Mouse (Mus musculus) heart, postnatal 0 days (tissue): ENCODE results near the gene Tmem192. TPM values are rescaled to one million over a fixed set of nuclear protein-coding genes. Genes with fewer than 3 reads are reported as not detected.

Source experiments
- ATAC-seq: fragments of 200-750 bp; cut with Nextera tagmentation; 2 replicates; pipeline ENCODE4 v1.8.0; 2017; ENCODE audit warnings: low read depth, moderate number of reproducible peaks, moderate library complexity; ENCODE audit not compliant: insufficient read depth
- DNase-seq: peaks from one replicate; pipeline ENCODE4 v3.0.0-alpha.2; 2016; ENCODE audit warnings: low spot score
- H3K27ac ChIP-seq: fragments of 300-500 bp; sonication (generic); 2 replicates; pipeline ENCODE4 v1.5.1; 2014; ENCODE audit warnings: low read depth, mild to moderate bottlenecking
- H3K27me3 ChIP-seq: fragments of 300-500 bp; sonication (generic); 2 replicates; pipeline ENCODE4 v1.6.1; 2014; ENCODE audit warnings: low read length, mixed read lengths; ENCODE audit not compliant: control insufficient read depth, insufficient read depth
- H3K36me3 ChIP-seq: fragments of 300-500 bp; sonication (generic); replicated peaks from 2 replicates; pipeline ENCODE4 v1.6.1; 2014; ENCODE audit warnings: low read length, mixed read lengths; ENCODE audit not compliant: control insufficient read depth, insufficient read depth
- H3K4me1 ChIP-seq: fragments of 300-500 bp; sonication (generic); 2 replicates; pipeline ENCODE4 v1.6.1; 2014; ENCODE audit warnings: antibody characterized with exemption; ENCODE audit not compliant: control insufficient read depth, insufficient read depth
- H3K4me2 ChIP-seq: fragments of 300-500 bp; sonication (generic); 2 replicates; pipeline ENCODE4 v1.6.1; 2014; ENCODE audit warnings: low read depth, mild to moderate bottlenecking, low read length, moderate library complexity
- H3K4me3 ChIP-seq: fragments of 300-500 bp; sonication (generic); 2 replicates; pipeline ENCODE4 v1.5.1; 2014; ENCODE audit warnings: low read depth, low read length
- H3K9ac ChIP-seq: fragments of 300-500 bp; sonication (generic); replicated peaks from 2 replicates; pipeline ENCODE4 v1.6.1; 2014; ENCODE audit warnings: low read depth, low read length, mixed read lengths
- H3K9me3 ChIP-seq: fragments of 300-500 bp; sonication (generic); replicated peaks from 2 replicates; pipeline ENCODE4 v1.6.1; 2016; ENCODE audit warnings: low read length; ENCODE audit not compliant: control insufficient read depth
- CTCF ChIP-seq: IDR thresholded peaks from 2 replicates; pipeline ENCODE4 v1.5.1; 2016; ENCODE audit warnings: antibody characterized with exemption, control low read depth, low read depth
- EP300 ChIP-seq: IDR thresholded peaks from 2 replicates; pipeline ENCODE4 v1.6.1; 2016; ENCODE audit warnings: antibody characterized with exemption, low read depth
- WGBS: fragments of 180-500 bp; shearing (Covaris S2); extraction: QIAGEN DNeasy Blood & Tissue Kit; methylation state at CpG from one replicate; pipeline ENCODE4 v1.1.7; 2014; 5-methylcytosine and 5-hydroxymethylcytosine counted together
- polyA plus RNA-seq: library from polyadenylated mRNA; unstranded; fragments of >200 nt; fragmentation: Nextera tagmentation; extraction: Ambion mirVana; gene quantifications from 2 replicates; pipeline ENCODE4 v1.2.1, GENCODE M21; 2015
- total RNA-seq: library from RNA; depleted of rRNA; stranded (reverse); fragments of >200 nt; gene quantifications from 2 replicates; pipeline ENCODE4 v1.2.3, GENCODE M21; 2014; ENCODE audit warnings: low replicate concordance; rRNA removed

Tmem192 gene
- 14.3 and 97.7 TPM in 2 replicates for total RNA-seq
- 37.2 TPM in 2 replicates for polyA plus RNA-seq

DNA sequence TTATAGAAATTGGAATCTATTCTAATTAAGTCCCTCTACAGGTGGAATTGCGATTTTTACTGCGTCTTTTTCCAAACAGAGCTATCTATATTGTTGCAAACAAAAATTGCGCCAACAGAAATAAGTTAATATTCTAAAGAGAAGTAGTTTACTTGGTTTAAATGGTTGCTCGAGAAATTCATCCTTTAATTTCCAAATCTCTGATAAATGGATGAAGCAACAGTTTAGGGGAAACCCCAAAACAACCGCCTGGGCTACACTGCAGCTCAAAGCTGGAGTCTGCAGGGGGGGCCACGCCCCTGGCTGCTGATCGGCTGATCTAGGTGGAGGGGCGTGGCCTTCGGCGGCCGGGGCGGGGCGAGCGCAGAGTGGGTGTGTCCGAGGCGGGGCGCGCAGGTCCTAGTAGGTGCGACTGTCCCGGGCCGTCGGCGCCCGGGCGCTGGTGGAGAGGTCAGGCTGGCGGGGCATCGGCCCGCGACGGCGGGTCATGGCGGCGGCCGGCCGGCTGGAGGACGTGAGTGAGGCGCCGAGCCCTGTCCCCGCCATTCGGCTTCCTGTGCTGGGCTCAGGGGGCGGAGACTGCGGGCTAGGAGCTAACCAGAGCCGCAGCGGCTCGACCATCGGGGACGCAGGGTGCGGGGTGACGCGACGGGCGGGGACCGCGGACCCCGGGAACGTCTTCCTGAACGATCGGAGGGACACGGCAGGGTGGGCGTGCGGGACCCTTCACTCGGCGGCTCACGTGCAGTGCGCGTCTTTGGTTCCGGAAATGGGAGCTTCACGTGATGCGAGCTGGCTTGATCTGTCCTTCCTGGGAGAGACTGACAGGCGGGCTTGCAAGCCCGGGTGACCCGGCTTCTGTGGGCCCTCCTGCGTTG is at the start of gene Tmem192:
Gene Tmem192 (plus strand): TSS at position 366 of the 878 bp plus-strand sequence.
- no peaks in the 10 kb centered on the region for H3K36me3 ChIP-seq
- peak; percentile 97 for ATAC-seq
- DNase-seq, result peak; percentile 88
- WGBS, result 2% methylated on average over 70 of the region's 73 CpGs
- H3K4me3 ChIP-seq, result peak within 1 kb of the TSS; percentile 74
- TF ChIP-seq CTCF (no peak), EP300 (no peak)
- peak within 1 kb of the TSS; percentile 88 for H3K27ac ChIP-seq
- H3K9ac ChIP-seq, result peak within 1 kb of the TSS; percentile 68
- 0 out of 2 replicates have a peak, but pooled peaks cover 5% of the 10 kb centered on the region for H3K27me3 ChIP-seq
- no peaks in the 10 kb centered on the region for H3K9me3 ChIP-seq
- peak within 1 kb of the TSS; percentile 64 for H3K4me2 ChIP-seq
- no peaks in the 10 kb centered on the region for H3K4me1 ChIP-seq

- Histone ChIP-seq H3K27ac (no peak overlapping the region), H3K36me3 (no peaks in the 10 kb centered on the region), H3K4me2 (no peak overlapping the region), H3K4me1 (no peaks in the 10 kb centered on the region), H3K9ac (no peak overlapping the region), H3K9me3 (no peaks in the 10 kb centered on the region), H3K4me3 (no peak overlapping the region), H3K27me3 (no peaks in the 10 kb centered on the region)
- 21% methylated on average over 4 of the region's 4 CpGs for WGBS
- TF ChIP-seq CTCF, result no peak
- TF ChIP-seq EP300, result no peak
- no peak for ATAC-seq
- DNase-seq, result no peak
Measured at GRCm38 (mm10) chr8:64898710-64899109, 48.3 kb upstream of the Tmem192 start.

- WGBS, result 92% methylated on average over 3 of the region's 3 CpGs
- no peak overlapping the region for H3K4me2 ChIP-seq
- no peak overlapping the region for H3K9ac ChIP-seq
- ATAC-seq (no peak), DNase-seq (no peak)
- no peak overlapping the region for H3K27ac ChIP-seq
- no peaks in the 10 kb centered on the region for H3K4me1 ChIP-seq
- no peaks in the 10 kb centered on the region for H3K36me3 ChIP-seq
- TF ChIP-seq CTCF (no peak), EP300 (no peak)
- no peaks in the 10 kb centered on the region for H3K27me3 ChIP-seq
- no peaks in the 10 kb centered on the region for H3K9me3 ChIP-seq
- H3K4me3 ChIP-seq, result no peak overlapping the region
Measured at GRCm38 (mm10) chr8:64900645-64901044, 46.3 kb upstream of the Tmem192 start.

GRCm38 (mm10) chr8:64901527-64902156 is 45.3 kb upstream of the Tmem192 start:
- Histone ChIP-seq H3K36me3 (no peaks in the 10 kb centered on the region), H3K4me2 (no peak overlapping the region), H3K9ac (no peak overlapping the region), H3K4me1 (no peaks in the 10 kb centered on the region), H3K27me3 (no peaks in the 10 kb centered on the region), H3K27ac (no peak overlapping the region), H3K4me3 (no peak overlapping the region), H3K9me3 (no peaks in the 10 kb centered on the region)
- 56% methylated on average over 7 of the region's 7 CpGs for WGBS
- ATAC-seq, result no peak
- no peak for TF ChIP-seq CTCF
- no peak for TF ChIP-seq EP300
- DNase-seq, result no peak

GRCm38 (mm10) chr8:64902191-64902590 is 44.8 kb upstream of the Tmem192 start:
- Histone ChIP-seq H3K27me3 (no peaks in the 10 kb centered on the region), H3K4me2 (no peak overlapping the region), H3K4me3 (no peak overlapping the region), H3K9ac (no peak overlapping the region), H3K36me3 (no peaks in the 10 kb centered on the region), H3K9me3 (no peaks in the 10 kb centered on the region), H3K4me1 (no peaks in the 10 kb centered on the region), H3K27ac (no peak overlapping the region)
- no peak for TF ChIP-seq CTCF
- TF ChIP-seq EP300, result no peak
- WGBS, result 83% methylated on average over 12 of the region's 12 CpGs
- no peak for DNase-seq
- no peak for ATAC-seq
